Mouse (Mus musculus): ENCODE data around the gene Lrrc73. TPM values are rescaled to one million over a fixed set of nuclear protein-coding genes. Genes with fewer than 3 reads are reported as not detected.

Lrrc73 gene
- total and polyA plus RNA-seq, 3 experiments = 0.21 to 0.70 (median 0.34) TPM

DNA sequence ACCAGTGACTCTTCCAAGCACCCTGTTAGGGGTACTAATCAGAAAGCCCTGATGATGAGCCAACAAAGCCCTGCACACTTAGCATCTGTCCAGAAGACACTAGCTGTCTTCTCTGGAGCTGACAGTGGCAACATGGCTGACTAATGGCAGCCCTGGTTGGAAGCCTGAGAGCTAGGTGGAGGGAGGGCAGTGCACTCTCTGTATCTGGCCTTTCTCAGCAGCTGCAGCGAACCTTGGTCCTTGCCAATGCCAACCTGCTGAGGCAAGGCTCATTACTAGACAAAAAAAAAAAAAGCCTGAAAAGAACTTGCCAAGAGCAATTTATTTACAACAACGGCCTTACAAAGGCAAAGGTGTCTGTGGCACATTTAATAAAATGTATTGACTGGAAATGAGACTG is 9.7 kb upstream of the Lrrc73 start:
- no peak overlapping the region for H3K4me3 ChIP-seq
- H3K27me3 ChIP-seq (ENCODE audit: control insufficient read depth, insufficient read depth, low read length) = no peaks in the 10 kb centered on the region
- TF ChIP-seq EP300 (IDR thresholded peaks at IDR 0.05; ENCODE audit: insufficient read depth, low read depth, low read length) (no peak), CTCF (IDR thresholded peaks at IDR 0.05) (no peak), POLR2A (IDR thresholded peaks at IDR 0.05; ENCODE audit: insufficient read depth, low read depth, low read length) (no peak)
- H3K27ac ChIP-seq = no peak overlapping the region
- peaks cover 2% of the 10 kb centered on the region; the same call in 1 of the 2 replicates for H3K79me2 ChIP-seq (replicated peaks; ENCODE audit: control insufficient read depth, insufficient read depth, low read length)
- 80% methylated on average over 2 of the region's 2 CpGs for WGBS
- H3K36me3 ChIP-seq (ENCODE audit: control insufficient read depth, insufficient read depth, low read length) = peaks cover 2% of the 10 kb centered on the region; the same call in 1 of the 2 replicates
- DNase-seq = no peak
- intact Hi-C loops (cut with DNase I) = no loop called here
- H3K9ac ChIP-seq (ENCODE audit: low read depth, low read length) = no peak overlapping the region
- H3K4me1 ChIP-seq (ENCODE audit: control insufficient read depth, insufficient read depth, low read length) = peaks cover 1% of the 10 kb centered on the region; the same call in 1 of the 2 replicates

DNA sequence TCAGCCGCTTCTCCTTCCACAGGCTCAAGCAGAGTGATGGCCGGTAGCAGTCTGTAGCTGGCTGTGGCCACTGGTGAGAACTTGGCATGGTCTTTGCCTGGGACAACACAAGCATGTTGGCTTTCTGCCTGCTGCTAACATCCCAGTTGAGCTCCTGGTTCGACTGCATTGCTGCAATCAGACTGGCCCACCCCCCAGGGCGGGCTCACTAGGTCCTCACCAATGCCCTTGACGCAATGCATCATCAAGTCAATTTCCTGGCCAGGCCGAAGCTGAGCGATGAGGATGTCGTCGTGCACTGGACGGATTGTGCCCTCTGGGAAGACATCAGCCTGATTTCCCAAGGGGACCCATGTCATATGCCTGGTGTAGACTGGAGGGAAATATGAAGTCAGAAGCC is 8.8 kb upstream of the Lrrc73 start:
- Histone ChIP-seq H3K27ac (no peak overlapping the region), H3K9ac (ENCODE audit: low read depth, low read length) (no peak overlapping the region), H3K27me3 (ENCODE audit: control insufficient read depth, insufficient read depth, low read length) (no peaks in the 10 kb centered on the region), H3K4me1 (ENCODE audit: control insufficient read depth, insufficient read depth, low read length) (peaks cover 5% of the 10 kb centered on the region; the same call in 1 of the 2 replicates), H3K79me2 (replicated peaks; ENCODE audit: control insufficient read depth, insufficient read depth, low read length) (peaks cover 2% of the 10 kb centered on the region; the same call in 1 of the 2 replicates), H3K4me3 (no peak overlapping the region), H3K36me3 (ENCODE audit: control insufficient read depth, insufficient read depth, low read length) (peaks cover 4% of the 10 kb centered on the region; the same call in 1 of the 2 replicates)
- intact Hi-C loops (cut with DNase I) = no loop called here
- 54% methylated on average over 10 of the region's 10 CpGs for WGBS
- DNase-seq = peak in 1 of 2 experiments; percentile 39
- TF ChIP-seq CTCF (IDR thresholded peaks at IDR 0.05) (no peak), EP300 (IDR thresholded peaks at IDR 0.05; ENCODE audit: insufficient read depth, low read depth, low read length) (no peak), POLR2A (IDR thresholded peaks at IDR 0.05; ENCODE audit: insufficient read depth, low read depth, low read length) (no peak)

DNA sequence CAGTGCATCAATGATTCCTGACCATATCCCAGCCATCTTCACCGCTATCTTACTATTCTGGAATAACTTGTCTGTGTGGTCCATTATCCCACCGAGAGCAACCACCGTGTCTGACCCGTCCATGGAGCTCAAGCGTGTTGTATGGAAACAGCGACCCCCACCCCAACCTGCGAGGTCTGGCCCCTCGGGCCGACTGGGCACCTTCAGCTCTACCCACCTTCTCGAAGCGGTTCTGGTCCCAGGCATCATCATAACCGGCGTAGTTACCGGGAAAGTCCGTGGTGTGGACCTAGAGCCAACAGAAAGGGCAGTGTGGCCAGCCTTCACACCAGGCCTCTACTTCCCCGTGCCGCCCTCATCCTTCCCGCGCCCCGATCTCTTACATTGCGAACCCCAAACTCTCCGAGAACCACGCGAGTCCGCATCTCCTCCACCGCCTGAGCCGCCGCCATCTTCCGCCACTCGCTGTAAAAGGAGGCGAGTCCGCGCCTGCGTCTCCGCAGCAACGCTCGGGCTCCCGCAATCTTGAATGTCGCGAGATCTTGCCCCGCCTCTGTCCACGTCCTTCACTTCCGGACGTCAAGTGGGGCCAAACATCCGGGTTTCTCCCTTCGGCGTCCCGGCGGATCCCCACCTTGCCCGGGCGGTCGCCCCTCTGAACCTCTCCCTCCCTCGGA is 5.7 kb upstream of the Lrrc73 start, which contains the start of the genes Polr1c and Yipf3:
TSS of gene Polr1c (minus strand) at position 543 of the 677 bp plus-strand sequence.
TSS of gene Yipf3 (plus strand) at position 569 of the 677 bp plus-strand sequence.
- no peaks in the 10 kb centered on the region for H3K27me3 ChIP-seq (ENCODE audit: control insufficient read depth, insufficient read depth, low read length)
- TF ChIP-seq CTCF (IDR thresholded peaks at IDR 0.05) (no peak), EP300 (IDR thresholded peaks at IDR 0.05; ENCODE audit: insufficient read depth, low read depth, low read length) (0 out of 2 replicates have a peak, but pooled peaks have one; percentile 32), POLR2A (IDR thresholded peaks at IDR 0.05; ENCODE audit: insufficient read depth, low read depth, low read length) (peak; percentile 92)
- H3K79me2 ChIP-seq (replicated peaks; ENCODE audit: control insufficient read depth, insufficient read depth, low read length) = peaks cover 2% of the 10 kb centered on the region; the same call in 1 of the 2 replicates
- peaks cover 5% of the 10 kb centered on the region; the same call in 1 of the 2 replicates for H3K4me1 ChIP-seq (ENCODE audit: control insufficient read depth, insufficient read depth, low read length)
- H3K27ac ChIP-seq = peak within 1 kb of the TSS; percentile 97
- H3K36me3 ChIP-seq (ENCODE audit: control insufficient read depth, insufficient read depth, low read length) = peaks cover 4% of the 10 kb centered on the region; the same call in 1 of the 2 replicates
- peak; percentile 96 to 97 for DNase-seq
- intact Hi-C loops (cut with DNase I) = loop anchor here (2.0 to 5.0 kb wide), 2 partner anchors 45 to 135 kb away; partner anchors contain the start of genes Polh, Xpo5 and Zfp318
- peak within 1 kb of the TSS; percentile 81 for H3K4me3 ChIP-seq
- H3K9ac ChIP-seq (ENCODE audit: low read depth, low read length) = peak within 1 kb of the TSS; percentile 97
- under 1% methylated on average over 53 of the region's 53 CpGs for WGBS

DNA sequence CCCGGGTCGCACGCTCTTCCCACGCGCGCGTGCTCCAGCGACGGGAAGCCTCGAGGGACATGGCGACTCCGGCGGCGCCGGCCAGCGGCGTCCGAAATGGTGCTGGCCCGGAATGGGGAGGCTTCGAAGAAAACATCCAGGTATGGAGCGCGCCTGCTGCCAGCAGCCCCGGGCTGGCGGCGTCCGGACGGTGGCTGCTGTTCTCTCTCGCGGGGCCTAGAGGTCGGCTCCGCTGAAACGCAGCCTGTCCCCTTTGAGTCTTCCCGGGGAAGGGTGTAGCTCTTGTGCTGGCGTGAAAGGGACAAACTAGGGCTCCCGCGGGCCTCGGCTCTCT is 5.2 kb upstream of the Lrrc73 start:
- peak overlapping the region; percentile 81 for H3K4me3 ChIP-seq
- no peaks in the 10 kb centered on the region for H3K27me3 ChIP-seq (ENCODE audit: control insufficient read depth, insufficient read depth, low read length)
- H3K27ac ChIP-seq = peak overlapping the region; percentile 97
- H3K36me3 ChIP-seq (ENCODE audit: control insufficient read depth, insufficient read depth, low read length) = peaks cover 4% of the 10 kb centered on the region; the same call in 1 of the 2 replicates
- peak overlapping the region; percentile 97 for H3K9ac ChIP-seq (ENCODE audit: low read depth, low read length)
- 1% methylated on average over 37 of the region's 37 CpGs for WGBS
- TF ChIP-seq EP300 (IDR thresholded peaks at IDR 0.05; ENCODE audit: insufficient read depth, low read depth, low read length) (no peak), POLR2A (IDR thresholded peaks at IDR 0.05; ENCODE audit: insufficient read depth, low read depth, low read length) (0 out of 2 replicates have a peak, but pooled peaks have one; percentile 46)
- H3K4me1 ChIP-seq (ENCODE audit: control insufficient read depth, insufficient read depth, low read length) = peaks cover 5% of the 10 kb centered on the region; the same call in 1 of the 2 replicates
- no peak for DNase-seq
- intact Hi-C loops (cut with DNase I) = loop anchor here (5.0 kb wide), 1 partner anchor 134 kb away; the partner anchor contains the start of gene Zfp318
- H3K79me2 ChIP-seq (replicated peaks; ENCODE audit: control insufficient read depth, insufficient read depth, low read length) = peaks cover 2% of the 10 kb centered on the region; the same call in 1 of the 2 replicates

DNA sequence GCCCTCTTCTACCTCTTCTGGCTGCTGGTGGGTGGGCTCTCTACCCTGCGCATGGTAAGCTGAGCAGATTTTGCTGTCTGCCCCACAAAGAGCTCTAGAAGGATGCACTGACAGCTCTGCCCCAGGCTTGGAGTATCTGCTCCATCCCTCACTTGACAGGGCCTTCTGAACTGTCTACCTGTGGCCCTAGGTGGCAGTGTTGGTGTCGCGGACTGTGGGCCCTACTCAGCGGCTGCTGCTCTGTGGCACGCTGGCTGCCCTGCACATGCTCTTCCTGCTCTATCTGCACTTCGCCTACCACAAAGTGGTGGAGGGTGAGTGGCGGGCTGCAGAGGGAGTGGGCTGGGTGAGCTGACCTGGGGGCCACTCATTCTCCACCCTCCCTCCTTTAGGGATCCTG is 2.2 kb upstream of the Lrrc73 start:
- intact Hi-C loops (cut with DNase I) = no loop called here
- TF ChIP-seq CTCF (IDR thresholded peaks at IDR 0.05) (peak; percentile 16), POLR2A (IDR thresholded peaks at IDR 0.05; ENCODE audit: insufficient read depth, low read depth, low read length) (no peak), EP300 (IDR thresholded peaks at IDR 0.05; ENCODE audit: insufficient read depth, low read depth, low read length) (no peak)
- DNase-seq = peak in 1 of 2 experiments; percentile 14
- Histone ChIP-seq H3K27me3 (ENCODE audit: control insufficient read depth, insufficient read depth, low read length) (no peaks in the 10 kb centered on the region), H3K9ac (ENCODE audit: low read depth, low read length) (no peak overlapping the region), H3K27ac (no peak overlapping the region), H3K36me3 (ENCODE audit: control insufficient read depth, insufficient read depth, low read length) (peaks cover 4% of the 10 kb centered on the region; the same call in 1 of the 2 replicates), H3K79me2 (replicated peaks; ENCODE audit: control insufficient read depth, insufficient read depth, low read length) (peaks cover 2% of the 10 kb centered on the region; the same call in 1 of the 2 replicates), H3K4me1 (ENCODE audit: control insufficient read depth, insufficient read depth, low read length) (peaks cover 8% of the 10 kb centered on the region), H3K4me3 (no peak overlapping the region)
- 78% methylated on average over 7 of the region's 7 CpGs for WGBS
